Mouse (Mus musculus): ENCODE results near the gene Ephx3. TPM values are rescaled to one million over a fixed set of nuclear protein-coding genes. Genes with fewer than 3 reads are reported as not detected.

Ephx3 gene
- polyA plus RNA-seq, 1 experiment from 2014 or later, result not detected

DNA sequence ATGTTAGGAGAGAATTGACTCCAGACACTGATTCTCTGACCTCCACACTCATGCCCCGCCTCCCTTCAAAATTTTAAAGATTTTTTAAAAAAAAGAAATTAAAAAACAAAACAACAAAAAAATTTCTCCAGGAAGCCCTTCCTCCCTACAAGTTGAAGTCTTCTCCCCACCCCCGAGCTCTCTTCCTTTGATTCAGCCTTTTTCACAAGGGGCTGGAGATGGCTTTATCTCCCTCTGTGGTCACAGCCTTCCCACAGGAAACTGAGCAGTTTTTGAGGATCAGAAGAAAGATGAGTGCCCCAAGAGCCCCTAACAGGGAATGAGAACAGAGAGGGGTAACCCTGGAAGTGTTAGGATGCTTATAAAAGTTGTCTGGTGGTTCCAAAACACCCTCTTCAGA lies 16.9 kb downstream of the Ephx3 start:
- no peak overlapping the region for H3K4me2 ChIP-seq
- no peak overlapping the region for H3K9ac ChIP-seq
- no peaks in the 10 kb centered on the region for H3K36me3 ChIP-seq
- no peak for ATAC-seq (ENCODE audit: extremely low read depth, insufficient number of reproducible peaks, low FRiP score, low TSS enrichment)
- no peak overlapping the region for H3K4me3 ChIP-seq
- WGBS, result 64% methylated on average over 2 of the region's 2 CpGs
- no peaks in the 10 kb centered on the region for H3K9me3 ChIP-seq
- H3K4me1 ChIP-seq, result peaks cover 18% of the 10 kb centered on the region
- peaks cover 5% of the 10 kb centered on the region; the same call in 1 of the 2 replicates for H3K27me3 ChIP-seq (replicated peaks)
- H3K27ac ChIP-seq (replicated peaks), result peak overlapping the region; percentile 58

- no peak overlapping the region for H3K4me2 ChIP-seq
- no peaks in the 10 kb centered on the region for H3K9me3 ChIP-seq
- no peak for ATAC-seq (ENCODE audit: extremely low read depth, insufficient number of reproducible peaks, low FRiP score, low TSS enrichment)
- H3K27ac ChIP-seq (replicated peaks), result no peak overlapping the region
- no peak overlapping the region for H3K4me3 ChIP-seq
- H3K4me1 ChIP-seq, result peaks cover 32% of the 10 kb centered on the region
- WGBS, result 61% methylated on average over 4 of the region's 4 CpGs
- peaks cover 5% of the 10 kb centered on the region; the same call in 1 of the 2 replicates for H3K27me3 ChIP-seq (replicated peaks)
- no peak overlapping the region for H3K9ac ChIP-seq
- H3K36me3 ChIP-seq, result no peaks in the 10 kb centered on the region
These were observed 19.7 kb downstream of the Ephx3 start for GRCm38 (mm10) chr17:32169518-32170225.

- Histone ChIP-seq H3K4me2 (peak within 1 kb of the TSS; percentile 92), H3K27ac (replicated peaks) (peak within 1 kb of the TSS; percentile 82), H3K4me3 (peak within 1 kb of the TSS; percentile 81), H3K36me3 (no peaks in the 10 kb centered on the region), H3K4me1 (peaks cover 47% of the 10 kb centered on the region), H3K9me3 (no peaks in the 10 kb centered on the region), H3K9ac (peak within 1 kb of the TSS; percentile 92), H3K27me3 (replicated peaks) (peaks cover 32% of the 10 kb centered on the region)
- WGBS, result 1% methylated on average over 30 of the region's 39 CpGs
- ATAC-seq (ENCODE audit: extremely low read depth, insufficient number of reproducible peaks, low FRiP score, low TSS enrichment), result peak; percentile 39; the same call in 1 of the 2 replicates
These were observed 22.7 kb downstream of the Ephx3 start, which contains the start of gene Notch3 for GRCm38 (mm10) chr17:32166687-32167086. TSS of gene Notch3 (minus strand) at chr17:32166852.

- ATAC-seq (ENCODE audit: extremely low read depth, insufficient number of reproducible peaks, low FRiP score, low TSS enrichment), result peak; percentile 38; the same call in 1 of the 2 replicates
- H3K4me1 ChIP-seq, result peaks cover 49% of the 10 kb centered on the region
- H3K9me3 ChIP-seq, result no peaks in the 10 kb centered on the region
- peak overlapping the region; percentile 92 for H3K9ac ChIP-seq
- under 1% methylated on average over 30 of the region's 43 CpGs for WGBS
- H3K27ac ChIP-seq (replicated peaks), result peak overlapping the region; percentile 82
- H3K36me3 ChIP-seq, result no peaks in the 10 kb centered on the region
- H3K4me3 ChIP-seq, result peak overlapping the region; percentile 81
- peaks cover 36% of the 10 kb centered on the region for H3K27me3 ChIP-seq (replicated peaks)
- peak overlapping the region; percentile 92 for H3K4me2 ChIP-seq
These were observed 23.4 kb downstream of the Ephx3 start for GRCm38 (mm10) chr17:32165803-32166595.

DNA sequence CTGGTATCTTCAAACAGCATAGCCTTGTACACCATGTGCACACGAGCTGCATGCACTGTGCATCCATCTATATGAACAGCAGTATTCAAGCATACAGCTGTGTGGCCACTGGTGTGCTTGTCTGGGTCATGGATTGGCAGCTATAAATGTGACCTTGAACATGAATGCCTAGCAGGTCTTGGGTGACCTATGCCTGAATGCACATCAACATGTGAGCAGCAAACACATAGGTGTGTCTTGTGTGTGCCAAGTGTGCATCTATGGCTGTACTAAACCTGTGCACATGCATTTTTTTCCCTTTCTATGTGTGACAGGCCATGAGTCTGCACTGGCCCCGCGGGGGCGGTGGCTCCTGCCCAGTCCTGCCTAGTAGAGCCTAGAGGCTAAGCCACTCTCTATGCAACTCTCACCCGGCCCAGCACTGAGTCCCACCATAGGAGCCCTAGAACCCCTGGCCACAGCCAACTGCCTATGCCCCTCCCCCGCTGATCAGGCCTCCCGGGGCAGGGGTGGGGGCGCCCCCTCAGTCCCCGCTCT lies 24.0 kb downstream of the Ephx3 start:
- peaks cover 36% of the 10 kb centered on the region for H3K27me3 ChIP-seq (replicated peaks)
- H3K4me2 ChIP-seq, result peak overlapping the region; percentile 92
- 7% methylated on average over 8 of the region's 9 CpGs for WGBS
- peaks cover 51% of the 10 kb centered on the region for H3K4me1 ChIP-seq
- H3K9ac ChIP-seq, result peak overlapping the region; percentile 92
- no peaks in the 10 kb centered on the region for H3K36me3 ChIP-seq
- H3K27ac ChIP-seq (replicated peaks), result peak overlapping the region; percentile 82
- ATAC-seq (ENCODE audit: extremely low read depth, insufficient number of reproducible peaks, low FRiP score, low TSS enrichment), result peak; percentile 30; the same call in 1 of the 2 replicates
- H3K4me3 ChIP-seq, result peak overlapping the region; percentile 81
- no peaks in the 10 kb centered on the region for H3K9me3 ChIP-seq

- H3K4me3 ChIP-seq, result no peak overlapping the region
These were observed 24.6 kb downstream of the Ephx3 start for GRCm38 (mm10) chr17:32164780-32165179.

GRCm38 (mm10) chr17:32163910-32164650 lies 25.3 kb downstream of the Ephx3 start:
- Histone ChIP-seq H3K27me3 (replicated peaks) (peaks cover 36% of the 10 kb centered on the region), H3K9me3 (no peaks in the 10 kb centered on the region), H3K9ac (peak overlapping the region; percentile 17; the same call in 1 of the 2 replicates), H3K4me1 (peaks cover 40% of the 10 kb centered on the region), H3K27ac (replicated peaks) (0 out of 2 replicates have a peak overlapping the region, but pooled peaks have one; percentile 2), H3K4me2 (peak overlapping the region; percentile 22; the same call in 1 of the 2 replicates), H3K4me3 (no peak overlapping the region), H3K36me3 (no peaks in the 10 kb centered on the region)
- ATAC-seq (ENCODE audit: extremely low read depth, insufficient number of reproducible peaks, low FRiP score, low TSS enrichment), result no peak
- WGBS, result 57% methylated on average over 6 of the region's 6 CpGs

More at GRCm38 (mm10) chr17:32164780-32165179, 24.6 kb downstream of the Ephx3 start:
- H3K9ac ChIP-seq, result no peak overlapping the region
- H3K36me3 ChIP-seq, result no peaks in the 10 kb centered on the region
- H3K9me3 ChIP-seq, result no peaks in the 10 kb centered on the region
- H3K4me1 ChIP-seq, result peaks cover 45% of the 10 kb centered on the region
- H3K4me2 ChIP-seq, result peak overlapping the region; percentile 92
- H3K27ac ChIP-seq (replicated peaks), result 0 out of 2 replicates have a peak overlapping the region, but pooled peaks have one; percentile 2
- ATAC-seq (ENCODE audit: extremely low read depth, insufficient number of reproducible peaks, low FRiP score, low TSS enrichment), result no peak
- peaks cover 36% of the 10 kb centered on the region for H3K27me3 ChIP-seq (replicated peaks)

DNA sequence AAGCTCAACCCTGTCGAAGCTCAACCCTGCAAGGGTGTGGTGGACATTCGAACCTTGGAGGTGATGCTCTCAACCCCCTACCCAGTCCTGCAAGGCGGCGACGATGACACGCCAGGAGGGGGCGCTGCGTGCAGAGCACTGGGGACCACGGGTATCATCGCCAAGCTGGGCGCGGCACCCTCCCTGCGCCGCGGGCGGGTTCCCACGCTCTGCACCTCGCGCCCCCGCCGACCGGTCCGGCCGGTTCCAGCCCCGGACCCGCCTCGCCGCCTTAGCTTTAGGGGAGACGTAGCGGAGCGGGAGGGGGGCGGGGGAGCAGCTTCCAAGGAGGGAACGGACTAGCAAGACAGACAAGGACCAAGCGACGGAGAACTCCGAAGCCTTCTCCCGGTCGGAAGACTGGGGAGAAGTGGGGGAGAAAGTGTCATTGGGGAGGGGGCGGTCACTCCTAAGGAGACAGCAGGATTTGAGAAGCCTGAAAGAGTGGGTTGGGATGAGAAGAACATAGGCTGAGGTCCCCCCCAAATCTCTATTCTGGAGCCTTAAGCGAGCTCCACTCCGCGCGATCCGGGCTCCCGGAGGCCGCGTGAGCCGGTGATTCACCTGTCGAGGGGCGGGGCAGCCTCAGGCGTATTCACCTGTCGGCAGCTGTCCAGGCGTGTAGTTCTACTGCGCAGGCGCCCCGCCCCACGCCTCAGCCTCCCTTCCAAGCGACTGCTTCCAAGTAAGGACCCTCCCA lies 27.1 kb downstream of the Ephx3 start:
- Histone ChIP-seq H3K4me2 (peak overlapping the region; percentile 97), H3K4me1 (peaks cover 40% of the 10 kb centered on the region), H3K36me3 (peaks cover 14% of the 10 kb centered on the region), H3K9me3 (no peaks in the 10 kb centered on the region), H3K27me3 (replicated peaks) (peaks cover 31% of the 10 kb centered on the region), H3K27ac (replicated peaks) (no peak overlapping the region), H3K9ac (peak overlapping the region; percentile 81), H3K4me3 (peak overlapping the region; percentile 61)
- WGBS, result 3% methylated on average over 58 of the region's 58 CpGs
- ATAC-seq (ENCODE audit: extremely low read depth, insufficient number of reproducible peaks, low FRiP score, low TSS enrichment), result no peak

DNA sequence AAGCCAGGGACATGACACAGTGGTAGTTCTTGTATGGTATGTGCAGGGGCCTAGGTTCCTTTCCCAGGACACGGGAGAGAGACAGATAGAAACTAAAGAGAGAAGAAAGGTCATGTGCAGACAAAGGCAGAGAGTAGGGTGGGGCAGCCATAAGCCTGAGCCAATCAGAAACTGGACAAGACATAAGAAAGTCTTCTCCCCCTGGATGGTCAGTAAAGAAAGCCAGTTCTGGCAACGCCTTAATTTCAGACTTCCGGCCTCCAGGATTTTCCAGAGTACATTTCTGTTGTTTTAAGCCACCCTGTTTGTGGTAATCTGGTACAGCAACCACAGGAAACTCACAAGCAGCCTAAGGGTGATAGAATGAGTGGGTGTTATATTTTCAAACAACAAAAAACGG lies 28.5 kb downstream of the Ephx3 start:
- Histone ChIP-seq H3K9me3 (no peaks in the 10 kb centered on the region), H3K4me3 (no peak overlapping the region), H3K36me3 (peaks cover 22% of the 10 kb centered on the region), H3K4me2 (no peak overlapping the region), H3K27me3 (replicated peaks) (peaks cover 31% of the 10 kb centered on the region), H3K4me1 (peaks cover 36% of the 10 kb centered on the region), H3K27ac (replicated peaks) (no peak overlapping the region), H3K9ac (no peak overlapping the region)
- ATAC-seq (ENCODE audit: extremely low read depth, insufficient number of reproducible peaks, low FRiP score, low TSS enrichment), result no peak
- WGBS, result 72% methylated on average over 4 of the region's 4 CpGs

DNA sequence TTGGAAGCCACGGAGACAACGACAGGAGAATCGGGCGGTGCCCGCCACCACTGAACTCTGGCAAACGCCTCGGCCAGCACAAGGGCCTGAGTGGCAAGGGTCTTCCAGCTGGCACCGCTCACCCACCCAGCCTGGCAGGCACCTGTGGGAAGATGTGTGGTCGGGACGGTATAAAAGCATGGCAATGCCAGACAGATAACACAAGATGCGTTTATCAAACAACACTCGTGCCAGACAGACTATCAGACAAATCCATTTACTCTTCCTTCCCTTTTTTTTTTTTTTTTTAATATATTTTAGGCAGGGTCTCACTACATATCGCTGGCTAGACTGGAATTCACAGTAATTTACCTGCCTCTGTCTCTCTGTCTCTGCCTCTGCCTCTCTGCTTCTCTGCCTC lies 30.5 kb downstream of the Ephx3 start:
- H3K36me3 ChIP-seq, result peaks cover 42% of the 10 kb centered on the region
- no peak overlapping the region for H3K4me2 ChIP-seq
- H3K4me3 ChIP-seq, result no peak overlapping the region
- WGBS, result 89% methylated on average over 13 of the region's 13 CpGs
- no peak for ATAC-seq (ENCODE audit: extremely low read depth, insufficient number of reproducible peaks, low FRiP score, low TSS enrichment)
- H3K9me3 ChIP-seq, result no peaks in the 10 kb centered on the region
- peaks cover 24% of the 10 kb centered on the region for H3K27me3 ChIP-seq (replicated peaks)
- H3K27ac ChIP-seq (replicated peaks), result no peak overlapping the region
- H3K9ac ChIP-seq, result no peak overlapping the region
- peaks cover 18% of the 10 kb centered on the region for H3K4me1 ChIP-seq

Data from heart, embryonic 13.5 days (tissue).